Mouse (Mus musculus): Measurements from ENCODE around the gene Akr1b7. TPM values are rescaled to one million over a fixed set of nuclear protein-coding genes. Genes with fewer than 3 reads are reported as not detected.
"Not testable (repeated sequence)": the region's sequence is repeated elsewhere in the genome, so short reads cannot be mapped to it uniquely, and the experiment has no call there.

Akr1b7 gene
- 1,000 to 10,000 TPM; 2,443 to 8,516 TPM for total RNA-seq (2021)
- long read RNA-seq, experiment 1, transcript Akr1b7-201 (10 exons, 1,281 nt) = major isoform, 2,500 of 2,680 reads
- long read RNA-seq, experiment 1, partial matches to known transcripts = 117 of 2,680 reads
- long read RNA-seq, experiment 1, other reads (novel, unspliced or antisense) = 63 of 2,680 reads
- long read RNA-seq, experiment 2, transcript Akr1b7-201 (10 exons, 1,281 nt) = major isoform, 2,308 of 2,480 reads
- long read RNA-seq, experiment 2, partial matches to known transcripts = 102 of 2,480 reads
- long read RNA-seq, experiment 2, other reads (novel, unspliced or antisense) = 70 of 2,480 reads

DNA sequence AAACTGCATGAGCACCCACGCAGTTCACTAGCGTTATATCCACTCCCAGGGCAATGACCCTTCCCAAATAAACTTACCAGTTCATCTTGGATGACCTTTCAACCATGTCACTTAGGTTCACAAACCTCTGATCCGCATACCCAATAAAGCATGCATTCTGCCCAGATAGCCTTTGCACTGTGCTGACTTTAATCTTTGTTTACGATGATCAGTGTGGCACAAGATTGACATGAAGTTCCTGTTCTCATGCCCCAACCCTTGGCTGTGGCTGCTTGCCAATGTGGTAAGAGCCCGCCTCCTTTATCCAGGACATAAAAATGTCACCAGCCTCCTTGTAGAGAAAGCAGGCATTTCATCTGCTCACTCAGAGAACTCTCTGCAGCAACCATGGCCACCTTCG lies at the start of gene Akr1b7:
Akr1b7 (plus strand) TSS at position 312 of the 400 bp plus-strand sequence.
- DNase-seq = peak; percentile 82 to 83

DNA sequence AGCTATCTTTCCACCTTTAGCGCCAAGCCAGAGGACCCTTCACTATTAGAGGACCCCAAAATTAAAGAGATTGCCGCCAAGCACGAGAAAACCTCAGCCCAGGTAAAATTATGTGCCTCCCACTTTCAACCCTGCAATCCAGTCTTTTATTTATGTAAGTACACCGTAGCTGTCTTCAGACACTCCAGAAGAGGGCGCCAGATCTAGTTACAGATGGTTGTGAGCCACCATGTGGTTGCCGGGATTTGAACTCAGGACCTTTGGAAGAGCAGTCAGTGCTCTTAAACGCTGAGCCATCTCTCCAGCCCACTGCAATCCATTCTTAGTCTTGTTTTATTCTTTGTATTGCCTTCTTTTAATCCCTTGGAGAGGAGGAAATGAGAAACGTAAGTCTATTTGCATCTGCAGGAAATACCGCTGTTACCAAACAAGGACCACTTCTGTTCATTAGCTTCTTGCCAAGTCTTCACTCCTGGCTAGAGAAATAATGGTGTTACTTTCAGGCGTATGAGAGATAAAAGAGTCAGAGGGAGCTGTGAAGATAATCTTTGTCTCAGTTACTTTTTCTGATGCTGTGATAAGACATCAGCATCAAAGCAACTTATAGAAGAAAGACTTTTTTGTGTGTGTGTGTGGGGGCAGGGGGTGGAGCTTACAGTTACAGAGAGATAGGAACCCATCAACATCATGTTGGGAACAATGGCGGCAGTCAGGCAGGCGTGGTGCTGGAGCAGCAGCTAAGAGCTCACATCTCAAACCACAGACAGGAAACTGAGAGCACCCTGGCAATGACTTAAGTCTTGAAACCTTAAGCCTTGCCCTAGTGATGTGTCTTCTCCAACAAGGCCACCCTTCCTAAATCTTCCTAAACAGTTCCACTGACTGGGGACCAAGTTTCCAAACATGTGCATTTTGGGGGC lies 47.7 kb upstream of the Akr1b7 start:
- no peak for DNase-seq

DNA sequence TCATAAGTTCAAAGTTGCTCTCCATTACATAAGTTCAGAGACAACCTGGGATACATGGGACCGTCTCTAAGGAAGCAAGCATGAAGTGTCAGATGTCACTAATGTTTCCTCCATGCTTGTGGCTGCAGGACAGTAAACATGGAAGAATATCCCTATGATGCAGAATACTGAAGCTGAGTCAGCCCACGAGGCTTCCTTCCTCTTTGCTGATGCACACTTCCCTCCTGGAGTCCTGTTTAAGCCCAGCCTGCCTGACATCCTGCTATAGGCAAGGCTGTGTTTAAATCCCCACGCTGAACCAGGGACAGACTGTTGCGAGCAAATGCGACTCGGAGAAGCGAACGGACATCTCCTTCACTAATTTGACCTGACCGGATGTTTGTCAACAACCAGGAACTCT lies 44.1 kb upstream of the Akr1b7 start:
- DNase-seq = no peak

GRCm38 (mm10) chr6:34370081-34370480 lies 42.1 kb upstream of the Akr1b7 start:
- DNase-seq = peak; percentile 28 to 56

GRCm38 (mm10) chr6:34371700-34372351 lies 40.3 kb upstream of the Akr1b7 start:
- DNase-seq = peak; percentile 81 to 82

- no peak for DNase-seq
Observed at GRCm38 (mm10) chr6:34373841-34374240, 38.3 kb upstream of the Akr1b7 start.

GRCm38 (mm10) chr6:34375888-34376287 lies 36.2 kb upstream of the Akr1b7 start:
- DNase-seq = not testable (repeated sequence)

GRCm38 (mm10) chr6:34383401-34383800 lies 28.7 kb upstream of the Akr1b7 start:
- peak in 1 of 2 experiments; percentile 15 for DNase-seq

DNA sequence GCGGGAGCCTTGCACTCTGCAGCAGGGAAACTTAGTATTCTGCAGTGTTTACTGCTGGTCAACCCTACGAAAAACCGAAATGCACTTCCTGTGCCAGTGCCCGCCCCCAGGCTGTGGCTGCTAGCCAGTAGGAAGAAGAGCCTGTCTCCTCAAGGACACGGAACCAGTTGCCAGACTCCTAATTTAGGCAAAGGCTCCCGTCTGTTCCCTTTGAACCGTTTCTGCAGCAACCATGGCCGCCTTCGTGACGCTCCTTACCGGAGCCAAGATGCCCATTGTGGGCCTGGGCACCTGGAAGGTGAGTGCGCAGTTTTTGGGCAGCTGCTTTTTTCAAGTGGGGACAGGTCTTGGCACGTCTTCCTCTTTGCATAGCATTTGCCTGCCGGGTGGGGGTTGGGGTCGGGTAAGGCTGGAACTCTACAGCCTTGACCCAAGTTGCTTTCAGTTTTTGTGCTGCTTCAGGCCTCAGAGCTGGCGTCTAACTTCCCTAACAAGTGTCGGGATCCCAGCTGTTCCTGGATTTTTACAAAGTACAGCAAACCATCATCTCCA lies 27.9 kb upstream of the Akr1b7 start, which contains the start of gene Akr1b10:
Akr1b10 (plus strand) TSS at position 109 of the 552 bp plus-strand sequence.
- DNase-seq = peak; percentile 90 to 92

DNA sequence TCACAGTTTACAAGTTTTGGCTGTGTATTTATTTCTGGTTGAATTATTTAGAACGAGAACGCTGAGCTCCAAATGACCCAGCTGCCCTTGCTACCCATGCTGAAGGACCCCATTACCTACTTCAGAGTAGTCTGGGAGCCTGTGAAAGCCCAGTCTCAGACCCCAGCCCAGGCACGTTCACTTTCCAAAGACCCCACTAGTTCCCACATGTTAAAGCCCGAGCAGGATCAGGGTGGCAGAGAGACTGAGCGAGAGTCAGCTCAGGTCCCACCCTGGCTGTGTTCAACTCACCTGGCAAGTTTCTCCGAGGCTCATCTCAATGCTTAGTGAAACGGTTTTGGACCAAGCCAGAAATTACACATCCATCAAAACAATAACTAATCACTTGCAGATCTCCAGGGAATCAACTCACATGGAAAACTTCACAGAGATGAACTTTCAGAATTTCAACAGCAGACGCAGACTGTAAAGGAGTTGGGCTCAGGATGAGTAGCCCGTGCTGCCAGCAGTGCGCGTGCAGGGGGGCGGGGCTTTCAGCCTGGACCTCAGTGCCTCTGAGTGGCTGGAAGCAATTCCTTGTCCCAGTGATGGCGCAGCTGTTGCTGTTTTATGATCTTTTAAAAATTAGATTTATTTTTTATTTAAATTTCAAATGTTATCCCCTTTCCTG lies 27.3 kb upstream of the Akr1b7 start:
- peak; percentile 89 to 91 for DNase-seq

DNA sequence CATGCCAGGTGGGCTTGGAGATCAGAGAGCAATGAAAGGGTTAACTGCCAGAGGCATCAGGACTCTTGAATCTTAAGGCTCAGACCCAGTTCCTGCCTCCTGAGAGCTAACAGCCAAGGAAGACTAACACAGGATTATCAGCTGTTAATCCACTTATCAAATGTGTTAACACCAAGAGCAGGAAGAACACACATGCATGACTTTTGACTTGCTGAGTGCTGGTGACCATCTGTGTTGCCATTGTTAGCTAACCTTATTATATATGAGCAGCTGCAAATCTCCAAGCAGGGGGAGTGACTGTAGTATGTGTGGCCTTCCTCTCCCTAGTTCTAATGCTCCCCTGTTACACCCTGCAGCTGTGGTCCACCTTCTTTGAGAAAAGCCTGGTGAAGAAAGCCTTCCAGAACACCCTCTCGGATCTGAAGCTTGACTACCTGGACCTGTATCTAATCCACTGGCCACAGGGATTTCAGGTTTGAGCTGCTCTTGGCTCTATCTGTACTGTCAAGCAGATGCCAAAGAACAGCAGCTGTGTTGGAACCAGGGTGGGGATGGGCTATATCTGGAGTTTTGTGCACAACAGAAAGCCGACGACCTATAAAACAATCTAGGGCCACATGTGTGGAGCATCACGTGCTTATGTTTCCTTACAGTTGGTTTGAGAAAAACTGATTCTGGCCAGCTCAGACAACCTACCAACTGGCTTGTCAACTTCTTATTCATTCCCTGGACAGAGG lies 23.5 kb upstream of the Akr1b7 start:
- no peak for DNase-seq

- peak; percentile 70 to 72 for DNase-seq
Observed at GRCm38 (mm10) chr6:34395897-34396296, 16.2 kb upstream of the Akr1b7 start.

GRCm38 (mm10) chr6:34398431-34398830 lies 13.7 kb upstream of the Akr1b7 start:
- DNase-seq = peak; percentile 21 to 49

DNA sequence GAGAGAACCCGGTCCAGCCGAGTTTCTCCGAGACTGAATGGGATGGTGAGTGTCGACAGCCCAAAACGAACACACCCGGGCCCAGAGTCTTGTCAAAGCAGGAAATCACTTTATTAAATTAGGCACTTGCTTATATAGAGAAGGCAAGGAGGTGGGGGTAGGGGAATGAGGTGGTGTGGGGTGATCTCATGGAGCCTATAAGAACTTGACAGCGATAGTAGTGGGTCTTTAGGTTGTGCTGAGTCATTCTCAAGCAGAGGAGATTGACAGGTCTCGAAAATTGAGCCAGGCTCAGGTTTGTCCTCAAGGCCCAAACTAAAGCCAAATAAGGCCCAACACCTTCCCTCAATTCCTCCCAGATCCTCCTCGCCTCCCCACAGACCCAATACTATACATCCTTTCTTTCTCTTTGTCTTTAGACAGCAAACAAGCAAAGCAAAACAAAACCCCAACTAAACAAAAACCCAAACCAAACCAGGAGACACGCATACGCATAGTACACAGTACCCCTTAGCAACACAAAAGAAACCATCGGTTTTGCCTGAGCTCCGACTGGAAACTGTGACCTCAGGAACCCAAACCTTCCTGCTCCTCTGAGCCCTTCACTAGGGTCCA lies 12.4 kb upstream of the Akr1b7 start:
- DNase-seq = no peak

GRCm38 (mm10) chr6:34400696-34401095 lies 11.4 kb upstream of the Akr1b7 start:
- DNase-seq = peak; percentile 58 to 66

- no peak for DNase-seq
Observed at GRCm38 (mm10) chr6:34406746-34407145, 5.4 kb upstream of the Akr1b7 start.

DNA sequence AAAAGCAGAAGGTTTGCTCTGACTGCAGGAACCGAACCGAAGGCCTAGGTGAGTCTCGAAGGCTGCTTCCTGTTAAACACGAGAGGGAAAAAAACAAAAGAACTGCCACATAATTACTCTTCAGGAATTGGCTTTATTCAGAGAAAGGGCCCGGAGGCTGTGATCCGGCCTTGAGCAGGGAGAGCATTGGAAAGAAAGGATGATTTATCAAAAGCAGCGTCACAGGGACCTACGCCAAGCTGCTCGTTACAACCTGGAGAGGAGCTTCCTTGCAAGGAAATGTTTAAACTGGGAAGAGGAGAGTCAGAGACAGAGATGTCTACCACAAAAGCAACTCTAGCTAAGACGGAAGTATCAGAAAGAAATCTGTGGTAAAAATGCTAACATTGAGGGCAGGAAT lies 4.7 kb upstream of the Akr1b7 start:
- peak; percentile 59 to 68 for DNase-seq

DNA sequence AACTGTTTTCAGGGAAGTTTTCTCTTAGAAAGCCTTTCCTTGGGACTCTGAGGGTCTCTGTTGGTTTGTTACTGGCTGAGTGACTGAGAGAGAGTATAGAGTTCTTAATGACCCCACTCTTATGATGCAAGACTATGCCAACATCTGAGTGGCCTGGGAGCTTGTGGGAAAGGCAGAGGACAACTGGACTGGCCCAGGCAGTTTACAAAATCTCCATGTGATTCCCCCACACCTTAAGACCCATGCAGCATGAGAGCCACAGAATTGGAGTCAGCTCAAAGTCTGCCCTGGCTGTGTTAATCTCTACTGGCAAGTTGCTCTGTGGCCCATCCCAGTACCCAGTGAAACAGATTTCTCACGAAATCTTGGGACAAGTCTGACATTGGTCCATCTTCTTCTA lies 554 bp downstream of the Akr1b7 start:
- no peak for DNase-seq

GRCm38 (mm10) chr6:34413386-34413785 lies 1.3 kb downstream of the Akr1b7 start:
- not testable (repeated sequence) for DNase-seq

- DNase-seq = peak; percentile 72 to 80
Observed at GRCm38 (mm10) chr6:34416521-34416920, 4.4 kb downstream of the Akr1b7 start.

Data from adrenal gland, postnatal 36 days (tissue).